Mouse (Mus musculus) erythroblast, embryonic 14.5 days (primary cell): ENCODE results near the gene Wnt3a.

Source experiments
- GATA1 ChIP-seq: IDR thresholded peaks from 2 replicates; pipeline ENCODE4 v1.6.1; 2012; ENCODE audit warnings: low read length, inconsistent platforms, mixed read lengths
- TAL1 ChIP-seq: IDR thresholded peaks from 3 replicates; pipeline ENCODE4 v1.6.1; 2012; ENCODE audit warnings: low read length, inconsistent platforms, mixed read lengths

DNA sequence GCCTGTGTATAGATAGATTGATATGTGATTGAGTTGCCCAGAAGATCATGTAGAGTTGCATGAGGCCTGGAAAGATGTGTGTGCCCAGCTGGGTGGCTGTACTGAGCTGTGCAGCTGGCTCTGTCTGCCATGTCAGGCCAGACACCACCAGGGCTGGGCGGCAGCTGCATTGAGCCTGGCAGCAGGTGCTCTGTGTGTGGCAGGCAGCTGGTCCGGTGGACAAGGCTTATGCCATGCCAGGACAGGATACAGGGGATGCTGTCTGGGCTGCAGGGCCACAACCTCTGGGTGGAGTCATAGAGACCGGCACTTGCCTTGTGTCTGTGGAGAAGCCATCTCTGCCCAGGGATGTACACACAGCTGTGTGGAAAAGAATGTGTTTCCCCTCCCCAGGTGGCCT is 32.4 kb upstream of the Wnt3a start:
- TF ChIP-seq GATA1 (no peak), TAL1 (no peak)
